Mouse (Mus musculus): ENCODE measurements around the gene Cald1. TPM values are rescaled to one million over a fixed set of nuclear protein-coding genes. Genes with fewer than 3 reads are reported as not detected.

Gene Cald1
- polyA plus RNA-seq, 1 experiment from 2014 or later: 239 TPM

DNA sequence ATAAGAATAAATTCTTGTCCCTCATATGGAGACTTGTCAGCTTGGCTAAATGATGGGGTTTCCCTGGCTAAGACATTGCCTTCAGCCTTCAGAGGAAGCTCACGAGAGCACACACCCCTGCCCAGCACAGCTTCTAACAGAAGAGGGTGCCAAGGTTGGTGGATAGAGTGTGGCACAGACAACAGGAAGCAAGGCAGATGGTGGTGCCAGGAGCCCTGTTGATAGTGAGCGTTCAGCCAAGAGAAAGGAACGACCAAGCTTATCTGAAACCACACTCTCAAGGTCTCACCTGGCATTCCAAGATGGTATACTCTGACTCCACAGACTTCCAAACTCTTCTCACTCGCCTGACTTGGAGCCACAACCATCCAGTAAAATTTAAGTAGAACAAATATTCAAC lies 66.0 kb downstream of the Cald1 start:
- Histone ChIP-seq H3K9ac (ENCODE audit: low read depth, low read length) (no peak overlapping the region), H3K9me3 (ENCODE audit: control insufficient read depth) (no peaks in the 10 kb centered on the region), H3K4me1 (replicated peaks; ENCODE audit: control insufficient read depth, insufficient read depth, low read length) (no peaks in the 10 kb centered on the region), H3K27ac (ENCODE audit: low read depth, low read length) (no peak overlapping the region), H3K4me3 (ENCODE audit: low read depth, low read length) (no peak overlapping the region), H3K27me3 (replicated peaks; ENCODE audit: control insufficient read depth, insufficient read depth, low read length) (no peaks in the 10 kb centered on the region), H3K4me2 (replicated peaks; ENCODE audit: low read depth) (no peak overlapping the region), H3K36me3 (ENCODE audit: control insufficient read depth, insufficient read depth) (no peaks in the 10 kb centered on the region)
- 77% methylated on average over 4 of the region's 4 CpGs for WGBS
- ATAC-seq: no peak
- TF ChIP-seq CTCF (IDR thresholded peaks at IDR 0.05; ENCODE audit: low read depth): no peak

DNA sequence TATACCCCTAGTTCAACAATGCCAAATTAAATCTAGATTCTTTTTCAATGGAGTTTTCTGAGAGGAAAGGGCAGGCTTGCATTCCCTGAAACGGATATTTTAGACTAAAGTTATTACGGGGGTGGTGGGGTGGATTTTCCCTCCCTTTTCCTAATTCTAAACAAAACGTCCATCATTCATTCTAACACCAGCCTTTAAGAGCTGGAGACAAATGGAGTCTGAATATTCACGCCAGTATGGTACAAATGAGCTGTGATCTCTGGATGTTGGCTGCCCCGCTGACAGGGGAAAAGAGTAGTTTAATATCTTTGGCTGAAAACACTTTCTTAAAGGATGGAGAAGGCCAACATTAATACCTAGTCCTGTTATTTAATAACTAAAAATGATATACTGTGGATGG lies 66.4 kb downstream of the Cald1 start:
- Histone ChIP-seq H3K4me1 (replicated peaks; ENCODE audit: control insufficient read depth, insufficient read depth, low read length) (no peaks in the 10 kb centered on the region), H3K9me3 (ENCODE audit: control insufficient read depth) (no peaks in the 10 kb centered on the region), H3K27me3 (replicated peaks; ENCODE audit: control insufficient read depth, insufficient read depth, low read length) (no peaks in the 10 kb centered on the region), H3K9ac (ENCODE audit: low read depth, low read length) (no peak overlapping the region), H3K36me3 (ENCODE audit: control insufficient read depth, insufficient read depth) (no peaks in the 10 kb centered on the region), H3K4me2 (replicated peaks; ENCODE audit: low read depth) (no peak overlapping the region), H3K27ac (ENCODE audit: low read depth, low read length) (no peak overlapping the region), H3K4me3 (ENCODE audit: low read depth, low read length) (no peak overlapping the region)
- ATAC-seq: no peak
- 68% methylated on average over 5 of the region's 5 CpGs for WGBS
- TF ChIP-seq CTCF (IDR thresholded peaks at IDR 0.05; ENCODE audit: low read depth): no peak

DNA sequence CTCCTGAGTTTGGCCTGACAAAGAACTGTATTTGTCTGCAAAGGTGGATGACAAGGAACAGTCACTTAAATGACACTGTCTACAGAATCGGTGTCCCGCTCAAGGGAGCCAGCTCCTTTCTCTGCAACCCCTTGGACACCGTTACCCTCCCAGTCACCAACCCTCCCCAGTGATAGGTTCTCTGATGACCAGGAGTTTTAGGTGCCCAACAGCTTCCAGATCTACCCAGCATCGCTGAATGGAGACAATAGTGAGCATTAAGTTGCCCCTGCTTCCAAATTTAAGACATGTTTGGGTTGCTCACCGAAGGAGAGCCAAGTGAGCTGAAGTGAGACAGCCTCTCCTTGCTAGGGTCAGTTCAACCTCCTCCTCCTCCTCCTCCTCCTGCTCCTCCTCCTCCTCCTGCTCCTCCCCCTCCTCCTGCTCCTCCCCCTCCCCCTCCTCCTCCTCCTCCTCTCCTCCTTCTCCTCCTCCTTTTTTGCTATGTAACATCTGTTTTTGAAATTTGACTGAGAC lies 70.5 kb downstream of the Cald1 start:
- Histone ChIP-seq H3K27me3 (replicated peaks; ENCODE audit: control insufficient read depth, insufficient read depth, low read length) (no peaks in the 10 kb centered on the region), H3K9me3 (ENCODE audit: control insufficient read depth) (no peaks in the 10 kb centered on the region), H3K27ac (ENCODE audit: low read depth, low read length) (no peak overlapping the region), H3K36me3 (ENCODE audit: control insufficient read depth, insufficient read depth) (no peaks in the 10 kb centered on the region), H3K4me3 (ENCODE audit: low read depth, low read length) (no peak overlapping the region), H3K4me1 (replicated peaks; ENCODE audit: control insufficient read depth, insufficient read depth, low read length) (no peaks in the 10 kb centered on the region), H3K9ac (ENCODE audit: low read depth, low read length) (no peak overlapping the region), H3K4me2 (replicated peaks; ENCODE audit: low read depth) (no peak overlapping the region)
- no peak for TF ChIP-seq CTCF (IDR thresholded peaks at IDR 0.05; ENCODE audit: low read depth)
- WGBS: 89% methylated on average over 5 of the region's 5 CpGs
- ATAC-seq: no peak

DNA sequence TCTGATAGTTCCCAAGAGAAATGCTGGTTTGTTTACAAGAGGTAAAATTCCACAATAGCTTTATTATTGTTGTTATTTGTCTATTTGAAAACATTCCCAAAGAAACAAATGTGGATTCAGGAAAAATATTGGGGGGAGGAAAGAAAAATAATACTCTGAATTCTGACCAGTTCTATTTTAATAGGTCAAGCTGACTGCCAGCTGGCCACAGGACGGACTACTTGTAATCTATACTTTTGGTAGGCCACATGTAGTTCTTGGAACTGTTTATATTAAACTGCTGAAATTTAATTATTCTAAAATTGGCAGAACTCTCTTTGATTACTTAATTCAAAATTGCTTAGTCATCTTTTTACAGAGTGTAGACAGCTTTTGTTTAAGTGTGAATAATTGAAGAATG lies 73.1 kb downstream of the Cald1 start:
- no peaks in the 10 kb centered on the region for H3K27me3 ChIP-seq (replicated peaks; ENCODE audit: control insufficient read depth, insufficient read depth, low read length)
- no peak overlapping the region for H3K4me2 ChIP-seq (replicated peaks; ENCODE audit: low read depth)
- WGBS: 62% methylated on average over 1 of the region's 1 CpGs
- no peak for ATAC-seq
- H3K36me3 ChIP-seq (ENCODE audit: control insufficient read depth, insufficient read depth): no peaks in the 10 kb centered on the region
- no peaks in the 10 kb centered on the region for H3K4me1 ChIP-seq (replicated peaks; ENCODE audit: control insufficient read depth, insufficient read depth, low read length)
- no peaks in the 10 kb centered on the region for H3K9me3 ChIP-seq (ENCODE audit: control insufficient read depth)
- no peak for TF ChIP-seq CTCF (IDR thresholded peaks at IDR 0.05; ENCODE audit: low read depth)
- no peak overlapping the region for H3K9ac ChIP-seq (ENCODE audit: low read depth, low read length)
- H3K27ac ChIP-seq (ENCODE audit: low read depth, low read length): no peak overlapping the region
- H3K4me3 ChIP-seq (ENCODE audit: low read depth, low read length): no peak overlapping the region

DNA sequence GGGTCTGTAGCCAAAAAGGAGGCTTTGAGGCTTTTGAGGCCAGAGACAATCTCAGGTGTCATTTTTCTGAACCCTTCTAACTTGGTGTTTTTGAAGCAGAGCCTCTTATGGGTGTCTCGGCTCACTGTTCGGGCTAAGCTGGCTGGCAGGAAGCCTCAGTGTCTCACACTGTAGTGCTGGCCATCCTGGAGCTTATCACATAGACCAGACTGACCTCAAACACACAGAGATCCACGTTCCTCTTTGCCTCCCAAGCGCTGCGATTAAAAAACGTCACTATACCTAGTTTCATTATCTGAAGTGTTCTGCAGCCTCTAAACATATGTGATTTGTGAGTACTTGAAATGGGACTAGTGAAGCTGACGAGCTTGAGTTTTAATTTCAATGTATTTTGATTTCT lies 76.1 kb downstream of the Cald1 start:
- no peaks in the 10 kb centered on the region for H3K36me3 ChIP-seq (ENCODE audit: control insufficient read depth, insufficient read depth)
- TF ChIP-seq CTCF (IDR thresholded peaks at IDR 0.05; ENCODE audit: low read depth): no peak
- no peak overlapping the region for H3K4me2 ChIP-seq (replicated peaks; ENCODE audit: low read depth)
- H3K4me1 ChIP-seq (replicated peaks; ENCODE audit: control insufficient read depth, insufficient read depth, low read length): no peaks in the 10 kb centered on the region
- ATAC-seq: no peak
- no peak overlapping the region for H3K9ac ChIP-seq (ENCODE audit: low read depth, low read length)
- WGBS: 82% methylated on average over 7 of the region's 7 CpGs
- no peak overlapping the region for H3K27ac ChIP-seq (ENCODE audit: low read depth, low read length)
- H3K4me3 ChIP-seq (ENCODE audit: low read depth, low read length): no peak overlapping the region
- H3K27me3 ChIP-seq (replicated peaks; ENCODE audit: control insufficient read depth, insufficient read depth, low read length): no peaks in the 10 kb centered on the region
- no peaks in the 10 kb centered on the region for H3K9me3 ChIP-seq (ENCODE audit: control insufficient read depth)

DNA sequence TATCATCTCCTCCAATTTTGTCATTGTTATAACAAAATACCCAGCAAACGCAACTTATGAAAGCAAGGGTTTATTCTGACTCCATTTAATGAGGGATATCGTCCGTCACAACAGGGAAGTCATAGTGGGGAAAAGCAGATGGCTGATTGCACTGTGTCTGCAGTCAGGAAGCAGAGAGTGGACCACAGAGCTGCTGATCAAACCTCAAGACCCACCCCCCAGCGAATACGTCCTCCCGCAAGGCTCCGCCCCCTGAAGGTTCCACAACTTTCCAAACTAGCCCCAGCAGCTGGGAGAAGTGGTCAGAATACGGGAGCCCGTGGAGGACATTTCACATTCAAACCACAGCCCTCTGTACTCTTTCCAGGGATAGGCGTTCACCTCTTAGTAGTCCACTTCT lies 76.6 kb downstream of the Cald1 start:
- TF ChIP-seq CTCF (IDR thresholded peaks at IDR 0.05; ENCODE audit: low read depth): no peak
- no peak overlapping the region for H3K9ac ChIP-seq (ENCODE audit: low read depth, low read length)
- no peak overlapping the region for H3K4me3 ChIP-seq (ENCODE audit: low read depth, low read length)
- no peaks in the 10 kb centered on the region for H3K36me3 ChIP-seq (ENCODE audit: control insufficient read depth, insufficient read depth)
- no peaks in the 10 kb centered on the region for H3K27me3 ChIP-seq (replicated peaks; ENCODE audit: control insufficient read depth, insufficient read depth, low read length)
- H3K9me3 ChIP-seq (ENCODE audit: control insufficient read depth): no peaks in the 10 kb centered on the region
- H3K4me2 ChIP-seq (replicated peaks; ENCODE audit: low read depth): no peak overlapping the region
- no peak overlapping the region for H3K27ac ChIP-seq (ENCODE audit: low read depth, low read length)
- no peaks in the 10 kb centered on the region for H3K4me1 ChIP-seq (replicated peaks; ENCODE audit: control insufficient read depth, insufficient read depth, low read length)
- 75% methylated on average over 10 of the region's 10 CpGs for WGBS
- ATAC-seq: no peak

DNA sequence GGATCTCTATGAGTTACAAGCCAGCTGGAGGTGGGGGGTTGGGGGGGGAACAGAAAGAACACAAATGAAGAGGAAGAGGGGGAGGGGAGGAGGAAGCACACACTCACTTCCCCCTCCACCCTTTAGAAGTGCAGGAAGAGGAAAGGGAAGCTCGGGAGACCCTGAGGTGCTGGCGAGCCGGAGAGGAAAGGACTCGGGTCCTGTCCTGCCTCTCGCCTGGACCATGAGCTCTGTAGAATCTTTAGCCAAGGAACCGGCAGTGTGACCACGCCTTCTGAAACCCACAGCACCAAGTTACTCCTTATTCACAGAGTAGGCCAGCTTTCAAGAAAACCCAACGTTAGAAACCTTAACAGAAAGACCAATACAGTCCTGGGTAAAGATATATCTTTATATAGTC lies 83.8 kb downstream of the Cald1 start:
- no peak for ATAC-seq
- no peaks in the 10 kb centered on the region for H3K36me3 ChIP-seq (ENCODE audit: control insufficient read depth, insufficient read depth)
- no peak overlapping the region for H3K27ac ChIP-seq (ENCODE audit: low read depth, low read length)
- no peak overlapping the region for H3K4me2 ChIP-seq (replicated peaks; ENCODE audit: low read depth)
- H3K27me3 ChIP-seq (replicated peaks; ENCODE audit: control insufficient read depth, insufficient read depth, low read length): no peaks in the 10 kb centered on the region
- TF ChIP-seq CTCF (IDR thresholded peaks at IDR 0.05; ENCODE audit: low read depth): no peak
- WGBS: 46% methylated on average over 8 of the region's 8 CpGs
- no peaks in the 10 kb centered on the region for H3K4me1 ChIP-seq (replicated peaks; ENCODE audit: control insufficient read depth, insufficient read depth, low read length)
- no peak overlapping the region for H3K4me3 ChIP-seq (ENCODE audit: low read depth, low read length)
- H3K9ac ChIP-seq (ENCODE audit: low read depth, low read length): no peak overlapping the region; the same call in 1 of the 2 replicates
- H3K9me3 ChIP-seq (ENCODE audit: control insufficient read depth): no peaks in the 10 kb centered on the region
